Mouse (Mus musculus): ENCODE measurements around the gene Gdf10.

Gdf10 gene

GRCm38 (mm10) chr14:33939117-33939516 lies 15.7 kb downstream of the Gdf10 start:
- peak; percentile 83 to 89 for DNase-seq

- no peak for DNase-seq
These were observed 17.4 kb downstream of the Gdf10 start, which contains the start of gene Gdf2 for GRCm38 (mm10) chr14:33940739-33941138. Gene Gdf2, plus strand, starts transcription at chr14:33941039.

- DNase-seq = no peak
These were observed 18.8 kb downstream of the Gdf10 start for GRCm38 (mm10) chr14:33942222-33942621.

GRCm38 (mm10) chr14:33946125-33946524 lies 22.7 kb downstream of the Gdf10 start:
- DNase-seq = no peak

- peak in 1 of 2 experiments; percentile 50 for DNase-seq
These were observed 29.0 kb downstream of the Gdf10 start for GRCm38 (mm10) chr14:33952233-33952981.

- no peak for DNase-seq
These were observed 30.4 kb downstream of the Gdf10 start, which contains the start of gene Rbp3 for GRCm38 (mm10) chr14:33953761-33954160. Gene Rbp3, plus strand, starts transcription at chr14:33954003.

GRCm38 (mm10) chr14:33956055-33956454 lies 32.7 kb downstream of the Gdf10 start:
- DNase-seq = no peak

- peak in 1 of 2 experiments; percentile 41 for DNase-seq
These were observed 34.8 kb downstream of the Gdf10 start for GRCm38 (mm10) chr14:33958186-33958585.

- DNase-seq = no peak
These were observed 35.5 kb downstream of the Gdf10 start for GRCm38 (mm10) chr14:33958841-33959240.

GRCm38 (mm10) chr14:33959341-33959740 lies 36.0 kb downstream of the Gdf10 start:
- DNase-seq = peak; percentile 69 to 82

- DNase-seq = no peak
These were observed 42.3 kb downstream of the Gdf10 start for GRCm38 (mm10) chr14:33965675-33966074.

GRCm38 (mm10) chr14:33972679-33973078 lies 49.3 kb downstream of the Gdf10 start:
- peak in 1 of 2 experiments; percentile 58 for DNase-seq

- DNase-seq = no peak
These were observed 51.4 kb downstream of the Gdf10 start for GRCm38 (mm10) chr14:33974752-33975151.

- DNase-seq = no peak
These were observed 54.4 kb downstream of the Gdf10 start for GRCm38 (mm10) chr14:33977748-33978147.

- DNase-seq = peak in 1 of 2 experiments; percentile 41
These were observed 55.2 kb downstream of the Gdf10 start, which contains the start of gene Zfp488 for GRCm38 (mm10) chr14:33978604-33979059. Gene Zfp488, minus strand, starts transcription at chr14:33978764.

Measured in cerebellum, postnatal 25 days (tissue).